Mouse (Mus musculus) fat pad, adult 2 months (tissue): ENCODE results near the gene Cabp7.

Experiments used
- DNase-seq: peaks from one replicate; pipeline ENCODE4 v3.0.0-alpha.2; 2011; ENCODE audit warnings: low read depth, low spot score; ENCODE audit errors: extremely low read depth

Cabp7 gene

DNA sequence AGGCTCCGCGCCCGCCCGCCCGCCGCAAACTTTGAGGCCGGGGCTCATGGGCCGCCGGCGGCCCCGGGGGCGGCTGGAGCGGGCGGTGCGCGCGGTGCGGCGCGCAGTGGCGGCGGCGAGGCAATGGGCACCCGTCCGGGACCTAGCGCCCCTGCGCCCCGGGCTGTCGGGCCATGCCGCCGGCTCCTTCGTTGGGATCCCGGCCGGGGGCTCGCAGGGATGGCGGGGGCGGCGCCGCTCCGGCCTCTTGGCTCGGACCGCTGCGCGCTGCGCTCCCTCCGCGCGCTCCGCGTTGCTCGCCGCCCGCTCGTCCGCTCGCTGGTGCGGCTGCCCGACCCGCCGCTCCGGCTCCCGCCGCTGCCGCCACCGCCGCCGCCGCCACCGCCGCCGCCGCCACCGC is at the start of gene Cabp7:
Gene Cabp7, minus strand, starts transcription at position 46 of the 400 bp plus-strand sequence.
- DNase-seq, result no peak

DNA sequence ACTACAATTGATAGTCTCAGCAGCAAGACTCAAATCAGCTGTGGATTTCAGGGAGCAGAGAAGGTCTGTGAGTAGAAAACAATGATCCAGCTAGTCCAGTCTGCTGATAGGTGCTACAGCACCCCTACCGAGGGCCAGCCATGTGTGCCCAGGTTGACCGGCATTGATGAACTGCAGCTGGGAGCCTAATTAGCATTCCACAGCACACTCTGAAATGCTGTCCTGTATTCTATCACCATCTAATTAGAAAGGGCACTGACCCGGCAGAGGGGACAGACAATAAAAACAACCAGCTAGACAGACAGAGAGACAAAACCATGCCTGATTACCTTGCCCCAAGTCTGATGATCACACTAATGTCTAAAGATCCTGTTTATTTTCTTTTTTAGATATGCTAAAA is 46.4 kb upstream of the Cabp7 start:
- DNase-seq, result no peak

GRCm38 (mm10) chr11:4791549-4791948 is 45.0 kb upstream of the Cabp7 start:
- DNase-seq, result no peak

DNA sequence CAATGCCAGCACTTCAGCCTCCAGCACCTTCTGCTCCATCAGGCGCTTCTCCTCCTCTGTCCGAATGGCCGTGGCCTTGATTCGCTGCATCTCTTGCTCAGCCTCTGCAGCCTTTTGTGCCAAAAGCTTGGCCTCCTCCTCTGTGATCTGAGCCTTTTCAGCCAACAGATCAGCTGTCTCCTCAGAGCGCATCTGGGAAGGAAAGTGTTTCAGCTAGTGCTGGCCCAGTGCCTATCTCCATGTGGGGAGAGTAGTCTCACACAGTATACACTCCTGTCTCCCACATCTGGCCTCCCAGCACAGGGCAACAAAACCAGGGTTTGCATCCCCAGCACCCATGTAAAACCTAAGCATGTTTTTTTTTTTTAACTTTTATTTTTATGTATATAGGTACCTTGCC is 43.1 kb upstream of the Cabp7 start:
- no peak for DNase-seq

DNA sequence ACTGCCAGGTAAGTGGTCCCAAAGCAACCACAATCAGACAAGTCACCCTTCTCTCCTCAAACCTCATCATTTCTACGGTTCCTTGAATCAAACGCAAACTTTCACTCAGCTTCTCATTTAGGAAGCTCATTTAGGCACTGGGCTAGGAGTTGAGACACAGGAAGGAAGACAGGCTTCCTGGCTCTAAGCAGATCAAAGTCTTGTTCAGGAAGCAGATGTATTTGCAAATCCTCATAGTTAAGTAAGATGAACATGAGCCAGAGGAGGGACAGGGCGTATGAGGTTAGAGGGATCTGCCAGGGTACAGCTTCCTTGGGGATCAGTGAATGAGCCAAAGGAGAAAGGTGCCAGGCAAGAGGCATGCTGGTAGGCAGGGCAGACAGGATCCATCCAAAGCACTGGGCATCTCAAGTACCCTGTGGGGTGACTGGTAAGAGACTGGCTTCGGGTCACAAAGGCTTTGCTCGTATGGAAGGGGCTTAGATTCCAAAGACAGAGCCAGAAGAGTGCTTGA is 38.1 kb upstream of the Cabp7 start:
- DNase-seq, result no peak

- no peak for DNase-seq
These were observed 36.5 kb upstream of the Cabp7 start for GRCm38 (mm10) chr11:4783116-4783515.

DNA sequence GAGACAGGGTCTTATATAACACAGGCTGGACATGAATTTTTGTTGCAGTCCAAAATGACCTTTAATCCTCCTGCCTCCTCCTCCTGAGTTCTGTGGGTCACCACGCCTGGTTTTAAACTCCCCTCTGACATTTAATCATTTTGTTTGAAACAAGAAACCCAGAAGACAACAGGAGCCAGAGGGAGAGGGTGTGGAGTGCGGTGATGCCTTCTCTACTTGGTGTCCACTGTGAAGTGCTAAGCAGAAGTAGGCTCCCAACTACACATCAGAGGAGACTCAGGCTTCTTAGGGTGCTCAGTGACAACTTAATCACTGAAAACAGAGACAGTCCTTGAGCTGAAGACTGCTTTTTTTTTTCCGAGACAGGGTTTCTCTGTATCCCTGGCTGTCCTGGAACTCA is 34.3 kb upstream of the Cabp7 start:
- DNase-seq, result no peak

- no peak for DNase-seq
These were observed 26.3 kb upstream of the Cabp7 start for GRCm38 (mm10) chr11:4772925-4773324.

GRCm38 (mm10) chr11:4771756-4772155 is 25.2 kb upstream of the Cabp7 start:
- no peak for DNase-seq

GRCm38 (mm10) chr11:4769881-4770280 is 23.3 kb upstream of the Cabp7 start:
- no peak for DNase-seq

DNA sequence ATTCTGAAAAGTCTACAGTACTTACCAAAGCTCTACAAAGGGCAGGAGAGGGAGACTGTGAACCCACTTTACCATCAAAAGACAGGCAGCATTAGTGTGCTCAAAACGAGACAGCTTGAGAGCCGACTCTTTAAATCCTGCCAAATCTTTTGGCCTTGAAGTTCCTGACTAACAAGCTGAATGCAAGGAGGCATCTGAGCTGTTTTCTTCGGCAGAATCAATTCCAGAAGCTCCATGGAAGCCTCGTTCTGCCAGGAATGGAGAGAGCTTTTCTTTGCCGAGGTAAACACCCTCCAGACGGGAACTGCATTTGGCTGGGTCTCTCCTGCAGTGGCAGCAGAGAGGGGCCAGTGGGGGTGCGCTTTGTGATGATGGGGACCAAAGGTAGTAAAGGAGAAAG is 22.7 kb upstream of the Cabp7 start:
- DNase-seq, result no peak

DNA sequence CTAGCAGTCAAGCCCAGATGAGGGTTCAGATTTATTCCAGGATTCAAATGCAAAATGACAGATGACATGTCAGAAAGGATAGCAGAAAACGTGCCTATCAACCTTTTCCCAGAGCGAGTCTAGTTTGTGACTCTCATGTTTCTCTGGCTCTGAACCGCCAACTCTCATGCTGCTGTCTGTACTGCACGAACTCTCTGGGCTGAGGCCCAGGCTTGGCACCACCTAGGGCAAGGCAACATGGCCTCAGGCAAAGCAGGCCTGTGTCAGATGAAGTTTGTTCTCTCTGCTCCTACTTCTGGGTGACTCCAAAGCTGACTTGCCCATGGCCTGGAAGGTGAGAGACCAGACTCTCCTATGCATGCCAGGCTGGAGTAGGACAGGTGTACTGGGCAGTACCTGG is 21.8 kb upstream of the Cabp7 start:
- no peak for DNase-seq

- no peak for DNase-seq
These were observed 17.9 kb upstream of the Cabp7 start for GRCm38 (mm10) chr11:4764476-4764875.

GRCm38 (mm10) chr11:4763631-4764030 is 17.1 kb upstream of the Cabp7 start:
- no peak for DNase-seq

GRCm38 (mm10) chr11:4762511-4762910 is 15.9 kb upstream of the Cabp7 start:
- no peak for DNase-seq

GRCm38 (mm10) chr11:4761991-4762390 is 15.4 kb upstream of the Cabp7 start:
- DNase-seq, result no peak

- no peak for DNase-seq
These were observed 13.9 kb upstream of the Cabp7 start for GRCm38 (mm10) chr11:4760438-4760837.

- DNase-seq, result no peak
These were observed 11.2 kb upstream of the Cabp7 start for GRCm38 (mm10) chr11:4757789-4758158.

GRCm38 (mm10) chr11:4756984-4757788 is 10.6 kb upstream of the Cabp7 start:
- no peak for DNase-seq

DNA sequence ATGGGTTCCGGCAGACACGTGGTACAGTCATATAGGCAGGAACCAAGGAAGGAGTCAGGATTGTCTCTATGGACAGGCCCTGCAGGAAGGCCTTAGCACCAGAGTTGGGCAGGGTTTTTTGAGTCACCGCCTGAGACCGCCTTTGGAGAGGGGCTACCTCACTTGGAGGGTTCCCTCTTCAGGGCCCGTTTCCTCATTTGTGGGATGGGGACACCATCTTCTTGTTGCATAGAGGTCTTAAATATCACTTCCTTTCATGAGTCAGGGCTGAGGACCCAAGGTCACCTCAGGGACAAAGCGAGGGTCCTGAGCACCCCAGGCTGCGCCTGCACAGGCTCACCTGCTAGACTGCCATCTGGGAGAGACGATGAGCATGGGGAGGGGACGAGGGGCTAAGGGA is 9.9 kb upstream of the Cabp7 start:
- no peak for DNase-seq

- no peak for DNase-seq
These were observed 8.3 kb upstream of the Cabp7 start for GRCm38 (mm10) chr11:4754867-4755266.

- no peak for DNase-seq
These were observed 7.5 kb upstream of the Cabp7 start for GRCm38 (mm10) chr11:4754036-4754435.

- DNase-seq, result no peak
These were observed 6.3 kb upstream of the Cabp7 start for GRCm38 (mm10) chr11:4752836-4753235.
